Mouse (Mus musculus): Measurements from ENCODE around the gene Snd1. TPM values are rescaled to one million over a fixed set of nuclear protein-coding genes. Genes with fewer than 3 reads are reported as not detected.

Snd1 gene
- polyA plus RNA-seq, 1 experiment from 2014 or later = 138 TPM

GRCm38 (mm10) chr6:28561291-28561995, 86.5 kb downstream of the Snd1 start:
- Histone ChIP-seq H3K4me3 (no peak overlapping the region), H3K27ac (no peak overlapping the region), H3K4me1 (peaks cover 4% of the 10 kb centered on the region), H3K36me3 (peaks cover 53% of the 10 kb centered on the region), H3K9me3 (replicated peaks) (no peaks in the 10 kb centered on the region), H3K27me3 (ENCODE audit: low read depth, poor library complexity, severe bottlenecking) (no peaks in the 10 kb centered on the region)
- 93% methylated on average over 5 of the region's 5 CpGs for WGBS
- no peak for DNase-seq (ENCODE audit: low spot score)

- Histone ChIP-seq H3K36me3 (peaks cover 53% of the 10 kb centered on the region), H3K27me3 (ENCODE audit: low read depth, poor library complexity, severe bottlenecking) (no peaks in the 10 kb centered on the region), H3K4me3 (no peak overlapping the region), H3K9me3 (replicated peaks) (no peaks in the 10 kb centered on the region), H3K27ac (no peak overlapping the region), H3K4me1 (peaks cover under 1% of the 10 kb centered on the region)
- no peak for DNase-seq (ENCODE audit: low spot score)
- WGBS = 86% methylated on average over 4 of the region's 4 CpGs
Measured at GRCm38 (mm10) chr6:28562323-28563044, 87.5 kb downstream of the Snd1 start.

- H3K27ac ChIP-seq = no peak overlapping the region
- peaks cover 11% of the 10 kb centered on the region for H3K4me1 ChIP-seq
- H3K4me3 ChIP-seq = no peak overlapping the region
- no peak for DNase-seq (ENCODE audit: low spot score)
- no peaks in the 10 kb centered on the region for H3K9me3 ChIP-seq (replicated peaks)
- WGBS = 94% methylated on average over 6 of the region's 6 CpGs
- H3K27me3 ChIP-seq (ENCODE audit: low read depth, poor library complexity, severe bottlenecking) = no peaks in the 10 kb centered on the region
- H3K36me3 ChIP-seq = peaks cover 18% of the 10 kb centered on the region
Measured at GRCm38 (mm10) chr6:28567978-28568377, 93.0 kb downstream of the Snd1 start.

GRCm38 (mm10) chr6:28571946-28572345, 97.0 kb downstream of the Snd1 start:
- no peaks in the 10 kb centered on the region for H3K9me3 ChIP-seq (replicated peaks)
- H3K27me3 ChIP-seq (ENCODE audit: low read depth, poor library complexity, severe bottlenecking) = no peaks in the 10 kb centered on the region
- H3K27ac ChIP-seq = no peak overlapping the region
- 89% methylated on average over 2 of the region's 2 CpGs for WGBS
- H3K36me3 ChIP-seq = no peaks in the 10 kb centered on the region
- no peak for DNase-seq (ENCODE audit: low spot score)
- peaks cover 28% of the 10 kb centered on the region for H3K4me1 ChIP-seq
- H3K4me3 ChIP-seq = no peak overlapping the region

GRCm38 (mm10) chr6:28572991-28573759, 98.2 kb downstream of the Snd1 start:
- Histone ChIP-seq H3K4me1 (peaks cover 28% of the 10 kb centered on the region), H3K36me3 (no peaks in the 10 kb centered on the region), H3K27me3 (ENCODE audit: low read depth, poor library complexity, severe bottlenecking) (no peaks in the 10 kb centered on the region), H3K4me3 (no peak overlapping the region), H3K27ac (no peak overlapping the region), H3K9me3 (replicated peaks) (no peaks in the 10 kb centered on the region)
- 85% methylated on average over 11 of the region's 11 CpGs for WGBS
- no peak for DNase-seq (ENCODE audit: low spot score)

GRCm38 (mm10) chr6:28576356-28577264, 101.7 kb downstream of the Snd1 start:
- no peak overlapping the region for H3K4me3 ChIP-seq
- no peaks in the 10 kb centered on the region for H3K9me3 ChIP-seq (replicated peaks)
- H3K27me3 ChIP-seq (ENCODE audit: low read depth, poor library complexity, severe bottlenecking) = no peaks in the 10 kb centered on the region
- DNase-seq (ENCODE audit: low spot score) = no peak
- no peak overlapping the region for H3K27ac ChIP-seq
- H3K4me1 ChIP-seq = peaks cover 24% of the 10 kb centered on the region
- 89% methylated on average over 14 of the region's 14 CpGs for WGBS
- no peaks in the 10 kb centered on the region for H3K36me3 ChIP-seq

GRCm38 (mm10) chr6:28582847-28583246, 107.9 kb downstream of the Snd1 start:
- Histone ChIP-seq H3K9me3 (replicated peaks) (no peaks in the 10 kb centered on the region), H3K27ac (no peak overlapping the region), H3K27me3 (ENCODE audit: low read depth, poor library complexity, severe bottlenecking) (no peaks in the 10 kb centered on the region), H3K4me3 (no peak overlapping the region), H3K4me1 (no peaks in the 10 kb centered on the region), H3K36me3 (no peaks in the 10 kb centered on the region)
- DNase-seq (ENCODE audit: low spot score) = no peak
- 92% methylated on average over 3 of the region's 3 CpGs for WGBS

- no peak for DNase-seq (ENCODE audit: low spot score)
- 82% methylated on average over 2 of the region's 2 CpGs for WGBS
- H3K4me3 ChIP-seq = no peak overlapping the region
- H3K9me3 ChIP-seq (replicated peaks) = no peaks in the 10 kb centered on the region
- no peaks in the 10 kb centered on the region for H3K27me3 ChIP-seq (ENCODE audit: low read depth, poor library complexity, severe bottlenecking)
- no peak overlapping the region for H3K27ac ChIP-seq
- peaks cover 4% of the 10 kb centered on the region; the same call in 1 of the 2 replicates for H3K4me1 ChIP-seq
- no peaks in the 10 kb centered on the region for H3K36me3 ChIP-seq
Measured at GRCm38 (mm10) chr6:28583399-28583798, 108.5 kb downstream of the Snd1 start.

GRCm38 (mm10) chr6:28586806-28587205, 111.9 kb downstream of the Snd1 start:
- Histone ChIP-seq H3K36me3 (peaks cover 8% of the 10 kb centered on the region), H3K27ac (no peak overlapping the region), H3K4me1 (peaks cover 4% of the 10 kb centered on the region; the same call in 1 of the 2 replicates), H3K27me3 (ENCODE audit: low read depth, poor library complexity, severe bottlenecking) (no peaks in the 10 kb centered on the region), H3K9me3 (replicated peaks) (no peaks in the 10 kb centered on the region), H3K4me3 (no peak overlapping the region)
- 87% methylated on average over 3 of the region's 3 CpGs for WGBS
- no peak for DNase-seq (ENCODE audit: low spot score)

- peaks cover 12% of the 10 kb centered on the region for H3K36me3 ChIP-seq
- no peak overlapping the region for H3K27ac ChIP-seq
- H3K27me3 ChIP-seq (ENCODE audit: low read depth, poor library complexity, severe bottlenecking) = no peaks in the 10 kb centered on the region
- WGBS = 92% methylated on average over 5 of the region's 5 CpGs
- peaks cover 4% of the 10 kb centered on the region; the same call in 1 of the 2 replicates for H3K4me1 ChIP-seq
- DNase-seq (ENCODE audit: low spot score) = no peak
- no peak overlapping the region for H3K4me3 ChIP-seq
- no peaks in the 10 kb centered on the region for H3K9me3 ChIP-seq (replicated peaks)
Measured at GRCm38 (mm10) chr6:28588494-28589171, 113.7 kb downstream of the Snd1 start.

- Histone ChIP-seq H3K9me3 (replicated peaks) (no peaks in the 10 kb centered on the region), H3K36me3 (peaks cover 12% of the 10 kb centered on the region), H3K27me3 (ENCODE audit: low read depth, poor library complexity, severe bottlenecking) (no peaks in the 10 kb centered on the region), H3K27ac (no peak overlapping the region), H3K4me1 (peaks cover 4% of the 10 kb centered on the region; the same call in 1 of the 2 replicates), H3K4me3 (no peak overlapping the region)
- 94% methylated on average over 3 of the region's 3 CpGs for WGBS
- DNase-seq (ENCODE audit: low spot score) = no peak
Measured at GRCm38 (mm10) chr6:28592323-28592893, 117.5 kb downstream of the Snd1 start.
